Comparison of ENCODE assay signal across 9 mouse cellular contexts in genomic region chr12:33424329-33424728, GRCm38 (mm10). TPM values are rescaled to one million over a fixed set of nuclear protein-coding genes. Genes with fewer than 3 reads are reported as not detected.
DNase-seq lines count a peak whose midpoint lies in the region; ATAC-seq and TF ChIP-seq lines count a peak whose summit lies in the region.
"Had no signal": no experiment of that assay in that cellular context is flagged by ENCODE, and none has a peak within 500 bp of the region (broad histone marks: within the 10 kb centered on the region; RNA-seq: fewer than 3 reads in every experiment).

No protein-coding gene starts in this region.

- no peaks in the 10 kb centered on the region for H3K27me3 ChIP-seq in hindbrain, embryonic 11.5 days (ENCODE audit: control insufficient read depth, insufficient read depth, low read length)
- H3K27me3 ChIP-seq in midbrain, embryonic 16.5 days (ENCODE audit: control insufficient read depth, insufficient read depth, low read depth, low read length) = no peaks in the 10 kb centered on the region

- DNase-seq in cerebellum, adult 11-12 months = no peak
- peak; percentile 17 to 33 for DNase-seq in B cell, adult 2 months
- DNase-seq in cerebellum, adult 9-11 months = peak; percentile 20
- peak; percentile 51 for DNase-seq in hindbrain, embryonic 11.5 days (ENCODE audit: low spot score)
- DNase-seq in left cerebral cortex, adult 2 months (ENCODE audit: extremely low spot score in 1 of 2, low spot score in 2 of 2) = peak; percentile 63 to 74
- DNase-seq in thymus, postnatal 4 days = peak; percentile 71

- peak; percentile 73 for TF ChIP-seq CTCF in left cerebral cortex, adult 2 months (IDR thresholded peaks at IDR 0.05)

- H3K4me2 ChIP-seq in hindbrain, embryonic 11.5 days (replicated peaks; ENCODE audit: low read depth, low read length) = no peak overlapping the region
- H3K4me2 ChIP-seq in midbrain, embryonic 16.5 days (ENCODE audit: low read length) = no peak overlapping the region

- H3K4me1 ChIP-seq in hindbrain, embryonic 11.5 days (replicated peaks; ENCODE audit: control insufficient read depth, insufficient read depth, low read length) = no peaks in the 10 kb centered on the region
- no peaks in the 10 kb centered on the region for H3K4me1 ChIP-seq in midbrain, embryonic 16.5 days (ENCODE audit: control insufficient read depth, insufficient read depth, low read length)

- no peaks in the 10 kb centered on the region for H3K9me3 ChIP-seq in hindbrain, embryonic 11.5 days (ENCODE audit: control insufficient read depth, low read length)
- H3K9me3 ChIP-seq in midbrain, embryonic 16.5 days (replicated peaks; ENCODE audit: control insufficient read depth, low read length, poor library complexity, severe bottlenecking) = no peaks in the 10 kb centered on the region

- H3K27ac ChIP-seq in hindbrain, embryonic 11.5 days (ENCODE audit: low read depth, low read length) = no peak overlapping the region
- H3K27ac ChIP-seq in left cerebral cortex, adult 2 months = no peak overlapping the region
- no peak overlapping the region for H3K27ac ChIP-seq in midbrain, embryonic 16.5 days (ENCODE audit: low read length)

- intact Hi-C loops in left cerebral cortex, adult 2 months (cut with DNase I) = loop anchor here (1.0 kb wide), 1 partner anchor 35 kb away; no protein-coding TSS in a partner anchor

- no peaks in the 10 kb centered on the region for H3K36me3 ChIP-seq in hindbrain, embryonic 11.5 days (ENCODE audit: control insufficient read depth, insufficient read depth, low read length)
- H3K36me3 ChIP-seq in midbrain, embryonic 16.5 days (ENCODE audit: control insufficient read depth, insufficient read depth, low read length) = no peaks in the 10 kb centered on the region

- ATAC-seq in cerebellum, adult (ENCODE audit: insufficient number of reproducible peaks, low FRiP score, low TSS enrichment) = 0 out of 2 replicates have a peak, but pooled peaks have one; percentile 42
- no peak; the same call in 1 of the 2 replicates for ATAC-seq in hindbrain, embryonic 11.5 days (ENCODE audit: low FRiP score)
- ATAC-seq in midbrain, embryonic 16.5 days = peak; percentile 57

- no peak overlapping the region for H3K4me3 ChIP-seq in hindbrain, embryonic 11.5 days (ENCODE audit: low read depth, low read length)
- H3K4me3 ChIP-seq in left cerebral cortex, adult 2 months = no peak overlapping the region
- no peak overlapping the region for H3K4me3 ChIP-seq in midbrain, embryonic 16.5 days (ENCODE audit: low read depth, low read length)

- WGBS in hindbrain, embryonic 11.5 days = 38% methylated on average over 3 of the region's 3 CpGs
- WGBS in midbrain, embryonic 16.5 days = 39% methylated on average over 3 of the region's 3 CpGs

- H3K9ac ChIP-seq in hindbrain, embryonic 11.5 days (ENCODE audit: low read depth, low read length) = no peak overlapping the region
- H3K9ac ChIP-seq in midbrain, embryonic 16.5 days (ENCODE audit: low read depth, low read length) = no peak overlapping the region

RNA-seq across cellular contexts. Expression of gene Twistnb, which starts 5.1 kb away (rescaled TPM):
- polyA plus RNA-seq in hindbrain, embryonic 11.5 days (2014; fragmentation: Nextera tagmentation; extraction: Ambion mirVana) = 43.5 and 47.5 TPM in 2 replicates
- 10 to 100 TPM; 14.0 to 15.6 TPM for total RNA-seq in left cerebral cortex, adult 2 months (2021)
- 46.6 and 51.6 TPM in 2 replicates for polyA plus RNA-seq in midbrain, embryonic 16.5 days (2015; fragmentation: Nextera tagmentation; extraction: Ambion mirVana)

RNA-seq across cellular contexts. Expression of gene Efcab10, which starts 29.7 kb away (rescaled TPM):
- 2.1 and 2.3 TPM in 2 replicates for polyA plus RNA-seq in hindbrain, embryonic 11.5 days (2014; fragmentation: Nextera tagmentation; extraction: Ambion mirVana)
- total RNA-seq in left cerebral cortex, adult 2 months (2021) = 1 to 10 TPM; 1.5 to 2.6 TPM
- 2.7 and 3.0 TPM in 2 replicates for polyA plus RNA-seq in midbrain, embryonic 16.5 days (2015; fragmentation: Nextera tagmentation; extraction: Ambion mirVana)
- total RNA-seq: heart, postnatal 36 days had no signal
